Mouse (Mus musculus): ENCODE data around the gene Mxra7.

The Mxra7 gene

GRCm38 (mm10) chr11:116818722-116819121 lies 9.1 kb downstream of the Mxra7 start:
- no peak for DNase-seq (ENCODE audit: low spot score)

DNA sequence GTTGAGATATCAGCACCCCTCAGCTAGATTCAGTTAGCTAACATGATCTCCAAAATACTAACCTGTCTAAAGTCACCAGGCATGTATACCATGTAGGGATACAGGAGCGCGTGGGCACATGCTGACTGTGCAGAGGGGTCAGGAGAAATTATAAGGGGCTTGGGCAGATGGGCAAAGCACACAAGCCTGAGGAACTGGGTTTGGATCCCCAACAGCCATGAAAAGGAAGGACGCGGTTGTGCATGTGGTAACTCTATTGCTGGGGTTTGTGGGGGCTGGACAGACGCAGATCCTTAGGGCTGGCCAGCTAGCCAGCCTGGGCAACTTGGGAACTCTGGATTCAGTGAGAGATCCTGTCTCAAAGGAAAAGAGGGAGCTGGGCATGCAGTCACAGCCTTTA lies 10.3 kb downstream of the Mxra7 start:
- no peak for DNase-seq (ENCODE audit: low spot score)

GRCm38 (mm10) chr11:116816769-116817168 lies 11.1 kb downstream of the Mxra7 start:
- DNase-seq (ENCODE audit: low spot score) = no peak

- no peak for DNase-seq (ENCODE audit: low spot score)
Observed at GRCm38 (mm10) chr11:116814884-116815415, 12.9 kb downstream of the Mxra7 start.

DNA sequence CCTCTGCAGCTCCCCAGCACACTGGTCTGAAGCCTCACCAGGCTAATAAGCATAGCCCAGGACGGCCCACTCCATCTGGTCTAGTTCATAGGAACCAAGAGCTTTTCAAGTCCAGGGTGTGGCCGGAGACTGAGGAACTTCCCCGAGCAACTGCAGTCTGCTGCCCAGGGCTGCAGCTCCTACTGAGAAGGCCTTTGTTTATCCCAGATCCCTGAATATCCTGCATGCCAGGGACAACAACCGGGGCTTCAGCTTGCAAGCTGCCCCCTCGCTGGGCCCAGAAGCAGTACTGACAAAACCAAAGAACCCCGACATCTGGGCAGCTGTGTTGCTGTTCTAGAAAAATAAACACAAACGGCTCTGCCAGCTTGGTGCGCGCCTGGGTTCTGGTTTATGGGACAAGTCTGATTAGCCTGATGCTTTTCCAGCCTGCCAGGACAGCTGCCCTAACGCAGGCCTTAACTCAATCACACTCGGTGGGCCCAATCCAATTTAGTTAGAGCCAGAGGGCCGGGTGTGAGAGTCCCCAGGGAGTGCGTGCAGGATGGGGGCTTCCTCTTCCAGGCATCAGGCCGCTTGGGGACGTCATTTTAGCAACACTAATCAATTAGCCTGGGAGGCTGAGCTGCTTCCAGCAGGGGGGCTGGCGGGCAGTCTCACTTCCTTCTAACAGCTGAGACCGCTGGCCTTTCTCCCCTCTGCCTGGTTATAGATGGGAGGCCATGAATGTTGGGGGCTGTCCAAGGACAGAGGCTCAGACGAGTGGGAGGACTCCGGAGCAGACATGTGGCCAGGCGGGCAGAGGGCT lies 13.6 kb downstream of the Mxra7 start:
- no peak for DNase-seq (ENCODE audit: low spot score)

DNA sequence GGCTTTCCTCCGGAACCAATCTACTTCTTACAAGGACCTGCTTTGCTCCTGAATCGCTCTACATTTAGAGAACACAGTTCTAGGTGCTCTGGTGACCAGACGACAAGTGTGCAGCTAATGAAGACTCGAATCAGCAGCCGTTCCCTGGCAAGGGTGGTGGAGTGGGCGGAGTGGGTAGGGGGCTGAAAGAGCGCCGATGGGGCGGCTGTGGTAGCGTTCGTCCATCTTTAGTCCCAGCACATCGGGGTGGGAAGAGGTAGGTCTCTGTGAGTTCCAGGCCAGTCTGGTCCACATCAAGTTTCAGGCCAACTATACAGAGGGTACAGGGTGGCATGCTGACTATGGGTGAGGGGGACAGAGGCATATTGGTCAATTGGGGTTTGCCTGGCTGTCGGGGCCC lies 14.2 kb downstream of the Mxra7 start:
- DNase-seq (ENCODE audit: low spot score) = no peak

DNA sequence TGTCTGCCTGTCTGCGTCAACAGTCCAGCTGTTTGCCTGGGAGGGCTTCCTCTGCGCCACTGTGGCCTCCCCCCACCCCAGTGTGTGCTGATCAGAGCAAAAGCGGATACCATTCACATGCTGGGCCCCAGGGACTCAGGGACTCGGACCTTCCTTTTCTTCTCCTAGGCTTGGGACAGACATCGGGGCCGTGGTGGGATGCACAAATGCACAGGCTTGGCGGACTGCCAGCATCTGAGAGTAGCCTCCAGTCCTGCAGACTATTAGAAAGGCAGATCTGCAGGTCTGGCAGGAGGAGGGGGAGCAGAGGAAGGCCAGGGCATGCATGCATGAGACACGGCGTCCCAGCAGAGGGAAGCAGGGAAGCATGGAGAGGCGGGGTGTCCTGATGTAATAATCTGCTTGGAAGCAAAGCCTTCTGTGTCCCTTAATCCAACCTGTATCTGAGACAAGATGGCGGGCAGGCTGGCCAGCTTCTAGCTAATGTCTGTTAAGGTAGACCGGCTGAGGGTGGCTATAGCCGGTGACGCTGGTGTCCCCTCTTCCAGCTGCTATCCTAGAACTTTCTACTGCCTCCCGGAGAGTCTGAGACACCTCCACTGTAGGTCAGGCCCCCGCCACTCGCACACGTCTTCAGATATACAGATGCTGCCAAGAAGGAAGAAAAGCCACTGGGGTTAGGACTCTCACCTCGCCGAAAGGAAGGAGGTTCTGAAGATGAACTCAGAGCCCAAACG lies 14.9 kb downstream of the Mxra7 start:
- DNase-seq (ENCODE audit: low spot score) = no peak

DNA sequence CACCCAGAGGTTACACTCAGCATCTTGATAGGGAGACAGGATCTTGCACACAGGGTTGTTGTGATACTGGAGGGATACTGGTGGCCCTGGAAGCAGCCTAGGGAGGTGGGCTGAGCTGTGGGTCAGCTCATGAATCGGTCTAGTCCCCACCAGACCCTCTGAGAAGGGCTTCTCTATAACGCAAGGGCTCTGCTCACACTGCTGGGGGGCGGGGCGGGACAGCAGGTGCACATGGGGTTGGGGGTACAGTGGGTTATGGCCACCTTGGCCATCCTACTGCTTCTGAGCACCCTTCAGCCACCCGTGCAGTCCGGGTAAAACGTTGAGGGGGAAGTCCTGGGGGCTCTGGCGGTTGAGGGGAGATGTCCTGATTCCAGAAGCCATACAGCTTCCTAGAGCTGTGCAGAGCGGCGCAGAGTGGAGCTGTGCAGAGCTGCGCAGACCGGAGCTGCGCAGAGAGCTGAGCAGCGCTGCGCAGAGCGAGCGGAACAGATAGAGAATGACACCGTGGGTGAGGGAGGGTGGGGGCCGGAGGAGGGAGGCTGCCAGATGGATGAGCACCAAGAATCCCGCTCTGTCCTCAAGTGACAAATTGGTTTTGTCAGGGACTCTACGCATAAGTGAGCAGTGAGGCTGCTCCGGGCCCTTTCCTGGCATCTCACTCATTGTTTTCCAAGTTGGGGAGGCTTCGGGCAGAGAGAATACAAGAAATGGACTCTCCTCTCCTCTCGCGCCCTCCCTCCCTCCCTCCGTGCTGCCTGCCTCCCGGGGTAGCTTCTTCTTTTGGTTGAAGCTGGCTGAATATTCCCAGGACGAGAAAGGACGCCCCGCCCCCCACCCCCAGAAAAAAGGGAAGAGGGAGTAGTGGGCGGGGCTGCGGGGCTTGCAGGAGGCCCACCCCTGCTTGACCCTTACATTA lies 16.6 kb downstream of the Mxra7 start:
- no peak for DNase-seq (ENCODE audit: low spot score)

GRCm38 (mm10) chr11:116810528-116810927 lies 17.3 kb downstream of the Mxra7 start:
- no peak for DNase-seq (ENCODE audit: low spot score)

- no peak for DNase-seq (ENCODE audit: low spot score)
Observed at GRCm38 (mm10) chr11:116809520-116809919, 18.3 kb downstream of the Mxra7 start.

DNA sequence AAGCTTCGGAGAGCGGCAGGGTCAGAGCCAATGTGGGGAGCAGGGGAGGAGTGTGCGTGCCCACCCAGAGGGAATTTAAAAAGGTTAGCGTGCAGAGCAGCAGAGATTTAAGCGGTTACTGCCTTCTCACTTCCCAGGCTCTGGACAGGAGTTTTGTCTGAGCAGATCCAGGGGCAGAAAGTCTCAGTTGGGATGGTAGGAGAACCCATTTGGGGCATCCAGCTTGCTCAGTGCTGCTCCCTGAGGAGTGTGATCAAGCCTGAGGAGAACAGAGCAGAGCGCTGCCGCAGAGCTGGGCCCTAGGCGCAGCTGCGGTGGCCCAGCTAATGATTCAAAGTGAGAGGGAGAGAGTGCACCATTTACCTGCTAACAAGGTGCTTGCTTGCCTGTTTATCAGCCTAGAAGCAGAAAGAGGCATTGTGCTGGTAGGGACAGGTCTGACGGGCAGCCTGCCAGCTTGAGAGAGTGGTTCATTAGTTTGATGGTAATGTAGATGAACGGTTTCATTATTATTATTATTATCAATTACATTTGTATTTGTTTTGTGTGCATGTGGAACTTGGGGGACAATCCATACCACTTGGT lies 18.9 kb downstream of the Mxra7 start:
- DNase-seq (ENCODE audit: low spot score) = no peak

DNA sequence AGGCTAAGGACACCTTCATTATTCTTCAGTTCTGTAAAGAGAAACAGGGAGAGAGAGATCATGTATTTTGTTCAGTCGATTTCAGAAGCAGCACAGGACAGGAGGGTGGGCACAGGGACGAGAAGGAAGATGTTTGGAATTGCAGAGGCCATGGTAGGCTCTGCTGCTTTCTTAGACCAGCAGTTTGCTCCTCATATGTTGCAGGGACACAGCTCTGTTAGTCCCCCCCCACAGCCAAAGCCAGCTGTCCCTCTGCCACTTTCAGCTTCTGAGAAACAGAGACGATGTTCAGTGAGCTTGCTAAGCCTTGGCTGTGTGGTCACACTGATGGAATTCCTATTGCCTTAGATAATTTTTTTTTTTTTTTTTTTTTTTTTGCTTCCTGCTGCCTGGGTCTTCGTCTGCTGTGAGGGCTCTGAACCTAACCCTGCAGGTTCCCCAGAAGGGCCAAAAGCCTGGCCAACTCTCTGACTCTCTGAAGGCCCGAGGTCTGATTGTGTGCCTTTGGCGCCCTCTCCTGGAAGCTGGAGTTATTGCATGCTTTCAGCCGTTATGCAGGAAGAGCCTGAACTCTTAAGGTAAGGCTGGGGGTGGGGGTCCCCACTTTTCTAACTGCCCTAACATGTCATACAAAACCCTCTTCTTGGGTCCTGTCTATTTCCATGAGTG lies 19.8 kb downstream of the Mxra7 start:
- DNase-seq (ENCODE audit: low spot score) = no peak

- DNase-seq (ENCODE audit: low spot score) = no peak
Observed at GRCm38 (mm10) chr11:116807526-116807925, 20.3 kb downstream of the Mxra7 start.

DNA sequence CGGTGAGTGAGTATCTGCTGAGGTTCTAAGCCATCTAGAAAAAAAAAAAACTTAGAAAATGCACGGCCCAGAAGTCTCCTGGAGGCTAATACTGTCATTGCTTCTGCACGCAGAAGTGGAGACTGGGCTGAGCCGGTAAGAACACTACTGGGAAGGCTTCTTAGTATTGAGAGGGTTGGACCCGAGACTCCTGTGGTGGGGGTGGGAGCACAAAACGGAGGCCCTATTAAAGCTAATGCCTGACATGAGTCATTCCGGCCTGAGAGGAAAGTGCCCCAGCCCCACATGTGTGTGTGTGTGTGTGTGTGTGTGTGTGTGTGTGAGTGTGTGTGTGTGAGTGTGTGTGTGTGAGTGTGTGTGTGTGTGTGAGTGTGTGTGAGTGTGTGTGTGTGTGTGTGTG lies 20.7 kb downstream of the Mxra7 start:
- no peak for DNase-seq (ENCODE audit: low spot score)

- DNase-seq (ENCODE audit: low spot score) = no peak
Observed at GRCm38 (mm10) chr11:116806136-116807071, 21.4 kb downstream of the Mxra7 start.

DNA sequence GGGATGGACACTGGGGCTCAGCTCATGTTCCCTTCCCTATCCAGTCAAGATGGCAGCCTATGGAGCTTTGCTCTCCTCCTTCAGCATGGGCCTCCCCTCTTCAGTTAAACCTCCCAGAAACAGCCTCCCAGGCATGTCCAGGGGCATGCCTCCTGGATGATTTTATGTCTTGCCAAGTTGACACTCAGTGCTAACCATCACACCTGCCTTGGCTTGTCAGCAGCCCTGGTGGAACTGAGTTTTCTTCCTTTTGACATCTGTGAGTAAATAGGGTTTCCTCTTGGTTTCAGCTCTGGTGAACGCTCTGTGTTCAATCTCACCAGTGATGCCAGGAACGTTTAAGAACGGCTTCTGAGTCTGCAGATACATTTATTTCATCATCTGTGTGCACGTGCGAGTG lies 25.1 kb downstream of the Mxra7 start:
- no peak for DNase-seq (ENCODE audit: low spot score)

DNA sequence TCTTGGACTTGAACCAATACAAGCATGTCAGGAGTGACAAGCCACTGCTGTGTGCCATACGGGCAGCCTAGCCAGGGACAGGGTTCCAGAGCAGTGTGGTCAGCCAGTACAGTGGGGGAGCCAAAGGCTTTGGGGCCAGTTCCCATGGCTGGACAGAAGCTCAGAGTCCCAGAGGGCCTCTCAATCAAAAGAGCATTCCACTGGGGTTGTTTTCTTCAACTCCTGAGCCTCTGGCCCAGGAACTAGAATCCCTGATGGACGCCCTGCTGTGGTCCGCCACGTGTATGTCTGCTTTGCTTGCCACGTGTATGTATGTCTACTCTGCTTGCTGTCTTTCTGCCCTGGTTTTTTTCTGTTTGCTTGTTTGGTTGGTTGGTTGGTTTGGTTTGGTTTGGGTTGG lies 26.7 kb downstream of the Mxra7 start:
- no peak for DNase-seq (ENCODE audit: low spot score)

DNA sequence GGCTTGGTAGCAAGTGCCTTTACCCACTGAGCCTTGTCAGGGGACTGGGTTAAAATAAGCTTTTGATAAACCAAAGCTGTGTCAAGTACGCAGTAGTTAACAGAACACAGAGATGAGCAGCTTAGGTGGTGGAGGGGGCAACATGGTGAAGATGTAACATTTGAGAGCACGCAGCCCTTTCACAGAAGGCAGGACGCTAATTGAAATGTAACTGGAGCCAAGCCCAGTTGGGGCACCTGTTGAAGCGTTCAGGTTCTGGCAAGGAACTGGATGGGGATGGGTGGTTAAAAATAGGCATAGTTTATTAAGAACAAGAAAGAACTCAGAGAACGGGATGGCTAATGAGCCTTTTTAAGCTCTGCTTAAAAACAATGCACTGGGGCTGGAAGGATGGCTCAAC lies 28.5 kb downstream of the Mxra7 start:
- DNase-seq (ENCODE audit: low spot score) = no peak

DNA sequence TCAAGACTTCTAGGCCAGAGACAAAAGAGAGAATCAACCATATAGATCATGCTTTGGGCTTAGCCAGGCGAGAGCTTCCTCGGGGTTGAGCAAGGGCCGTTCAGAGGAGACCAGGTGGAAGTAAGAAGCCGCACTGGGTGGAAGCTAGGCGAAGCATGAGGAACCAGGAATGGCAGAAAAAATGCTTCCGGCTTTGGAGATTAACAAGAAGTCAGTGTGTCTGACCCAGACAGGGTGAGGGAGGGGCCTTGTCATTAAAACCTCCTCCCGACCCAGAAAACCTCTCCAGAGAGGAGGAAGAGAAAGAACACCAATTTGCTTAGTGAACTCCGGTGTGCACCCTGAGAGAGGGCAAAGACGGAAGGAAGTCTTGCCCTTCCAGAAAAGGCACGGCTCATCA lies 43.6 kb downstream of the Mxra7 start:
- DNase-seq (ENCODE audit: low spot score) = no peak

- DNase-seq (ENCODE audit: low spot score) = no peak
Observed at GRCm38 (mm10) chr11:116782737-116783145, 45.1 kb downstream of the Mxra7 start.
